Mouse (Mus musculus): ENCODE data around the gene Pla2g5.

DNA sequence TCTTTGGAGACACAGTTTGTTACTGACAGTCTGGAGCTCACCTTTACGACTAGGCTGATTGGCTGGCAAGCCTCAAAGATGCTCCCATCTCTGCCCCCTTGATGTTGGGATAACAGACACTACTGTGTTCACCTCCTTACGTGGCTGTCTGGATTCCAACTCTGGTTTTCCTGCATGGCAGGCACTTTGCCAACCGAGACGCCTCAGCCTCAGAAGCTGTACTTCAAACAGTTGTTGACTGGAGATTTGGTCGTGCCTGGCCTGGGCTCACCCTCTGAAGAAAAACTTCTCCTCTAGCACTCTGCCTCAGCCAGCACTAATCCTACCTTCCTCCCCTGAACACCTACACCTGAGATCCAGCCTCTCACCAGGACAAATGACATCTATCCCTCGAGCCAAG lies 71.8 kb downstream of the Pla2g5 start:
- TF ChIP-seq CTCF (IDR thresholded peaks at IDR 0.05; ENCODE audit: low read depth), result no peak
- no peak for TF ChIP-seq EP300 (optimal IDR thresholded peaks at IDR 0.05)

Data from stomach, postnatal 0 days (tissue).